Mouse (Mus musculus) embryonic facial prominence, embryonic 13.5 days (tissue): ENCODE measurements at regions not wholly inside any gene's neighbourhood (a gene's known extent, or its start where the extent isn't known, plus 50 kb on each side); places are given as distances from the start of the nearest gene placed in this dataset.

ENCODE experiments used
- ATAC-seq: fragments of 200-750 bp; cut with Nextera tagmentation; 2 replicates; pipeline ENCODE4 v1.8.0; 2017; ENCODE audit warnings: low read depth; ENCODE audit not compliant: insufficient number of reproducible peaks, insufficient read depth, low FRiP score, low TSS enrichment
- H3K27ac ChIP-seq: fragments of 300-500 bp; sonication (generic); 2 replicates; pipeline ENCODE4 v1.5.1; 2015; ENCODE audit warnings: moderate library complexity, mild to moderate bottlenecking, inconsistent platforms
- H3K27me3 ChIP-seq: fragments of 300-500 bp; sonication (generic); 2 replicates; pipeline ENCODE4 v1.6.1; 2015; ENCODE audit warnings: mild to moderate bottlenecking, inconsistent platforms
- H3K36me3 ChIP-seq: fragments of 300-500 bp; sonication (generic); 2 replicates; pipeline ENCODE4 v1.6.1; 2015; ENCODE audit warnings: mild to moderate bottlenecking, inconsistent platforms
- H3K4me1 ChIP-seq: fragments of 300-500 bp; sonication (generic); 2 replicates; pipeline ENCODE4 v1.6.1; 2015; ENCODE audit warnings: inconsistent platforms
- H3K4me2 ChIP-seq: fragments of 300-500 bp; sonication (generic); 2 replicates; pipeline ENCODE4 v1.6.1; 2015; ENCODE audit warnings: moderate library complexity, mild to moderate bottlenecking, inconsistent platforms
- H3K4me3 ChIP-seq: fragments of 300-500 bp; sonication (generic); 2 replicates; pipeline ENCODE4 v1.5.1; 2015; ENCODE audit warnings: mild to moderate bottlenecking, inconsistent platforms
- H3K9ac ChIP-seq: fragments of 300-500 bp; sonication (generic); 2 replicates; pipeline ENCODE4 v1.6.1; 2015; ENCODE audit warnings: mild to moderate bottlenecking, inconsistent platforms
- H3K9me3 ChIP-seq: fragments of 300-500 bp; sonication (generic); 2 replicates; pipeline ENCODE4 v1.6.1; 2016; ENCODE audit warnings: inconsistent platforms
- WGBS: fragments of 180-500 bp; shearing (Covaris S2); methylation state at CpG from one replicate; pipeline ENCODE4 v1.1.7; 2015; ENCODE audit warnings: mixed read lengths; 5-methylcytosine and 5-hydroxymethylcytosine counted together

DNA sequence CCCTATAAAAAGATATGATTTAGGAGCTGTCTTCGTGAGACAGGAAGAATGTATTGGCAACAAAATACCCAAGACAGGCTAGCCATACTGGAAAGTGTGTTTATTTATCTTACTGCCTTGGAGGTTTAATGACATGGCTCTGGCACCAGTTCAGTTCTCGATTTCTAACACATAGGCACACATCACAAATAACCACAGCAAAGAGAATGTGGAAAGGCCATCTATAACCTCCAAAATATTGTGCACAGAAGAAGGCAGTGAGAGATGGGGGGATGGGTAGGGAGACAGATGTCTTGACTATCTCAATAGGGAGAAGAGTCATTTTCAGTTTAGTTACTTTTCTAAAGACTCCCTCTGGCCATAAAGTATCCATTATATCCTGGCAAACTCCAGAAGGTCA lies 90.5 kb downstream of the Minar1 start:
- Histone ChIP-seq H3K4me3 (no peak overlapping the region), H3K27ac (no peak overlapping the region), H3K9ac (no peak overlapping the region), H3K36me3 (no peaks in the 10 kb centered on the region), H3K4me1 (no peaks in the 10 kb centered on the region), H3K9me3 (no peaks in the 10 kb centered on the region), H3K27me3 (no peaks in the 10 kb centered on the region), H3K4me2 (no peak overlapping the region)
- 75% methylated on average over 2 of the region's 2 CpGs for WGBS
- ATAC-seq = no peak

DNA sequence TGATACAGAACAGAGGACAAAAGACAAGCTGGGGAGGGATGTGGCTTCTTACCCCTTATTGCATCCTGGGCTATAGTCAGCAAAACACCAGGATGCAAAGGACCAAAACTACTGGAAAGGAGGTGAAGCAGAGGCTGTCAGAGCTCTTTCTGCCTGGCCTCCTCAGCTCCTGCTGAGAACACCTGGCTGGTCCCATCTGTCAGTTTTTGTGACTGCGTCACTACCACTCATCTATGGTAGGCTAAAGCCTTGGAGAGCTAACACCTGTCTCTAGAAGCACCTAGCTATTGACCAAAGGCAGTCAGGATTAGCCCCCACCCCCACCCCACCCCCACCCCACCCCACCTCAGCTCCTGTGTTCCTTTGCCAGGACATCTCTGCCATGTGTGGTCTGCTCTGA lies 98.8 kb downstream of the Minar1 start:
- Histone ChIP-seq H3K9me3 (no peaks in the 10 kb centered on the region), H3K27ac (no peak overlapping the region), H3K36me3 (no peaks in the 10 kb centered on the region), H3K4me2 (no peak overlapping the region), H3K27me3 (no peaks in the 10 kb centered on the region), H3K4me3 (no peak overlapping the region), H3K9ac (no peak overlapping the region), H3K4me1 (no peaks in the 10 kb centered on the region)
- WGBS = 100% methylated on average over 1 of the region's 1 CpGs
- no peak for ATAC-seq

DNA sequence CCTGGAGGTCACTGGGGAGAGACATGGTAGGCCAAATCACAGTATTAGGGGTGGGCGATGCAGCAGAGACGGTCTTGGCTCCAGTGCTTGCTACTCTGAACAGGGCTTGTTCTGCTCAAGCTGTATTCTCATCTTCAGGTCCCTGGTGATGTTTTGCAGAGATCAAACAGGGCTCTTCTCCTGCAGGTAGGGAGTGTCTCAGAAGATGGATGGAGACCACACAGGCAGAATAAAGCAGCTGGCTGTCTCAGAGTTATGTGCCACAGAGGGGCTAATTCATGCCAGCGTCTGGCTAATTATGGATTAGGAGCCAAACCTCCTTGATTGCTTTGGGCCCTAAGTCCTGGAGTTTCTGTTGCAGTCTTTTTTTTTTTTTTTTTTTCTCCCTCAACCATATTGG lies 99.2 kb downstream of the Minar1 start:
- Histone ChIP-seq H3K4me2 (no peak overlapping the region), H3K27ac (no peak overlapping the region), H3K4me3 (no peak overlapping the region), H3K4me1 (no peaks in the 10 kb centered on the region), H3K27me3 (no peaks in the 10 kb centered on the region), H3K9me3 (no peaks in the 10 kb centered on the region), H3K36me3 (no peaks in the 10 kb centered on the region), H3K9ac (no peak overlapping the region)
- 50% methylated on average over 3 of the region's 3 CpGs for WGBS
- no peak for ATAC-seq

- Histone ChIP-seq H3K9me3 (no peaks in the 10 kb centered on the region), H3K36me3 (no peaks in the 10 kb centered on the region), H3K27me3 (no peaks in the 10 kb centered on the region), H3K9ac (no peak overlapping the region), H3K4me3 (no peak overlapping the region), H3K27ac (no peak overlapping the region), H3K4me2 (no peak overlapping the region), H3K4me1 (no peaks in the 10 kb centered on the region)
- ATAC-seq = 0 out of 2 replicates have a peak, but pooled peaks have one; percentile 26
- 89% methylated on average over 6 of the region's 6 CpGs for WGBS
Measured at GRCm38 (mm10) chr9:89508407-89509101, 114.4 kb downstream of the Minar1 start.

GRCm38 (mm10) chr9:89502083-89502482 lies 120.8 kb downstream of the Minar1 start:
- Histone ChIP-seq H3K9me3 (no peaks in the 10 kb centered on the region), H3K36me3 (no peaks in the 10 kb centered on the region), H3K4me1 (no peaks in the 10 kb centered on the region), H3K27me3 (no peaks in the 10 kb centered on the region), H3K4me3 (no peak overlapping the region), H3K27ac (no peak overlapping the region), H3K4me2 (no peak overlapping the region), H3K9ac (no peak overlapping the region)
- 90% methylated on average over 2 of the region's 2 CpGs for WGBS
- ATAC-seq = no peak

DNA sequence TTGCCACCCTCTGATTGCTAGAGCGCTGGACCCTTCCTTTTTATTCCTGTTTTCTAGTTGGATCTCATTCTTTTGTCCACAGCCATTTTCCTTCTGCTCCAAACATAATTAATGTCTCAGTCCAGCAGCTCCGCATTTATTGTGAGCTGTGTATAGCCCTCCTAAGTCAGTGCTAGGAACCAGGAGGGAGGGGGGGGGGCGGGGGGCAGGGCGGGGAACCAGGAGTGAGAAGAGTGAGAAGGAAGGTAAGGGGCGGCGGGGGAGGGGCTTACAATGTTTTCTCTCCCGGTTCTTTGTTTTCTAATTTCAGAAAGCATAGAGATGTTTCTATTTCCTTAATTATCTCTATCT lies 125.6 kb downstream of the Minar1 start:
- H3K27me3 ChIP-seq = no peaks in the 10 kb centered on the region
- no peak overlapping the region for H3K4me2 ChIP-seq
- ATAC-seq = no peak
- no peak overlapping the region for H3K9ac ChIP-seq
- H3K9me3 ChIP-seq = no peaks in the 10 kb centered on the region
- 33% methylated on average over 5 of the region's 7 CpGs for WGBS
- H3K36me3 ChIP-seq = no peaks in the 10 kb centered on the region
- H3K4me3 ChIP-seq = no peak overlapping the region
- no peak overlapping the region for H3K27ac ChIP-seq
- H3K4me1 ChIP-seq = no peaks in the 10 kb centered on the region

- ATAC-seq = no peak
- H3K9ac ChIP-seq = no peak overlapping the region
- no peaks in the 10 kb centered on the region for H3K36me3 ChIP-seq
- no peaks in the 10 kb centered on the region for H3K9me3 ChIP-seq
- no peak overlapping the region for H3K4me2 ChIP-seq
- WGBS = 59% methylated on average over 14 of the region's 14 CpGs
- no peaks in the 10 kb centered on the region for H3K4me1 ChIP-seq
- no peaks in the 10 kb centered on the region for H3K27me3 ChIP-seq
- H3K4me3 ChIP-seq = no peak overlapping the region
- H3K27ac ChIP-seq = no peak overlapping the region
Measured at GRCm38 (mm10) chr9:89496729-89497398, 126.1 kb downstream of the Minar1 start.

GRCm38 (mm10) chr9:89487601-89488000 lies 135.3 kb downstream of the Minar1 start:
- Histone ChIP-seq H3K9ac (no peak overlapping the region), H3K36me3 (no peaks in the 10 kb centered on the region), H3K4me3 (no peak overlapping the region), H3K9me3 (no peaks in the 10 kb centered on the region), H3K27ac (no peak overlapping the region), H3K27me3 (no peaks in the 10 kb centered on the region), H3K4me2 (no peak overlapping the region), H3K4me1 (no peaks in the 10 kb centered on the region)
- ATAC-seq = no peak
- 83% methylated on average over 4 of the region's 4 CpGs for WGBS

GRCm38 (mm10) chr9:89479406-89479805 lies 143.5 kb downstream of the Minar1 start:
- WGBS = 81% methylated on average over 3 of the region's 3 CpGs
- Histone ChIP-seq H3K27me3 (no peaks in the 10 kb centered on the region), H3K4me3 (no peak overlapping the region), H3K9me3 (no peaks in the 10 kb centered on the region), H3K9ac (no peak overlapping the region), H3K4me1 (no peaks in the 10 kb centered on the region), H3K36me3 (no peaks in the 10 kb centered on the region), H3K27ac (no peak overlapping the region), H3K4me2 (no peak overlapping the region)
- no peak for ATAC-seq

DNA sequence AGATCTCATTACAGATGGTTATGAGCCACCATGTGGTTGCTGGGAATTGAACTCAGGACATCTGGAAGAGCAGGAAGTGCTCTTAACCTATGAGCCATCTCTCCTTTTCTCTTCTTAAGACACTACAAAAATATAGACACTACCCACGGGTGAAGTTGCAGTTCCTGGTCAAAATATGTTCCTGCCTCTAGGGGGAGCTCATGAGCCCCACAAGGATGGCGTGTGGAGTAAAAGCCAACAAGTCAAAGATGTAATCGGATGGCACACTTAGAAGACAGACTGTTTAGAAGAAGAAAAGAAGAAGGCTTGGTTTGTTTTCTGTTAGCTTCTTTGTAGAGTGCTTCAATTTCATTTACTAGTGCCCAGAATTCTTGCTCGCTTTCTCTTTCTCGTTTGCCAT lies 161.7 kb downstream of the Minar1 start:
- WGBS = 41% methylated on average over 5 of the region's 5 CpGs
- Histone ChIP-seq H3K4me2 (no peak overlapping the region), H3K27ac (no peak overlapping the region), H3K27me3 (no peaks in the 10 kb centered on the region), H3K9me3 (no peaks in the 10 kb centered on the region), H3K36me3 (no peaks in the 10 kb centered on the region), H3K4me3 (no peak overlapping the region), H3K4me1 (no peaks in the 10 kb centered on the region), H3K9ac (no peak overlapping the region)
- ATAC-seq = no peak

- Histone ChIP-seq H3K27ac (no peak overlapping the region), H3K9me3 (no peaks in the 10 kb centered on the region), H3K9ac (no peak overlapping the region), H3K36me3 (no peaks in the 10 kb centered on the region), H3K4me3 (no peak overlapping the region), H3K27me3 (no peaks in the 10 kb centered on the region), H3K4me2 (no peak overlapping the region), H3K4me1 (no peaks in the 10 kb centered on the region)
- WGBS = 83% methylated on average over 3 of the region's 3 CpGs
- ATAC-seq = no peak
Measured at GRCm38 (mm10) chr9:89456666-89457065, 166.3 kb downstream of the Minar1 start.

DNA sequence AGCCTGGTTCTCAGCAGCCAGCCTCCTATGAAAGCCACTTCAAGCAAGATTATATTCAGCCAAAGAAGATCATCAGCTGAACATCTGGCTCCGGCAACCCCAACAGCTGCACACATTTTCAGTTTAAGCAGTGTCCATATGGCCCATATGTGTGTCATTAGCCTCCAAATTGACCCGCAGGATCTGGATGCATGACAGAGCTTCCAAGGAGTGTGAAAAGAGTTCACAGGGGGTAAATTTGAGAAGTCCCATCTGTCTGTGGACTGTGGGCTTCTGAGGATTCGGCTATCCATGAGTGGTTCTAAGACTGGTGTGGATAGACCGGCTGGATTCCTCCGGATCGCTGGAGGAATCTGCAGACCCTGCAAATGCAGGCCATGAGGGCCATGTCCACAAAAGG lies 173.3 kb downstream of the Minar1 start:
- Histone ChIP-seq H3K4me2 (no peak overlapping the region), H3K4me3 (no peak overlapping the region), H3K27ac (no peak overlapping the region), H3K4me1 (no peaks in the 10 kb centered on the region), H3K9me3 (no peaks in the 10 kb centered on the region), H3K36me3 (no peaks in the 10 kb centered on the region), H3K9ac (no peak overlapping the region), H3K27me3 (no peaks in the 10 kb centered on the region)
- WGBS = 41% methylated on average over 6 of the region's 6 CpGs
- no peak for ATAC-seq
